Mouse (Mus musculus): Measurements from ENCODE around the gene Commd2.

Gene Commd2

GRCm38 (mm10) chr3:57651231-57651864, at the start of gene Commd2:
Gene Commd2, minus strand, starts transcription at chr3:57651715.
- peak; percentile 92 for DNase-seq

GRCm38 (mm10) chr3:57696779-57697178, 45.3 kb upstream of the Commd2 start:
- no peak for DNase-seq

DNA sequence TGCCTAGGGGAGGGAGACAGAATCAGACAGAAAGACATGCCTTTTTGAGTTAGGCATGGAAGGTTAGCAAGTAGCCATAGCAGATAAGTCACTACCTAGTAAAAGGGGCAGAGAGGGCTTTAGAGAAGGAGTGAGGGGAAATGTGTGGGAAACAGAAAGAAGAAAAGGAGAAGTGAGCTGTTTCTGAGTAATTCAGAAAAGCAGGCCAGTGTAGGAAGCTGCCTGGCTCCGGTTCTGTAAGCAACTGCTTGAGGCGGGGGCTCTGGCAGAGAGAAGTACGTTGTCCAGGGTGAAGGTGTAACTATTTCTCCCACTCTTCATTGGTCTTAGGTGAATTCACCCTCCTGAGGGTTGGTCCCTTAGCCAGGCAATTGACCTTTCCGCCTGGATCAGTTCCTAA, 44.7 kb upstream of the Commd2 start:
- DNase-seq = no peak

- no peak for DNase-seq
Observed at GRCm38 (mm10) chr3:57692719-57693118, 41.2 kb upstream of the Commd2 start, which contains the start of gene Ankub1. Gene Ankub1, minus strand, starts transcription at chr3:57692799.

- DNase-seq = no peak
Observed at GRCm38 (mm10) chr3:57691772-57692171, 40.3 kb upstream of the Commd2 start.

DNA sequence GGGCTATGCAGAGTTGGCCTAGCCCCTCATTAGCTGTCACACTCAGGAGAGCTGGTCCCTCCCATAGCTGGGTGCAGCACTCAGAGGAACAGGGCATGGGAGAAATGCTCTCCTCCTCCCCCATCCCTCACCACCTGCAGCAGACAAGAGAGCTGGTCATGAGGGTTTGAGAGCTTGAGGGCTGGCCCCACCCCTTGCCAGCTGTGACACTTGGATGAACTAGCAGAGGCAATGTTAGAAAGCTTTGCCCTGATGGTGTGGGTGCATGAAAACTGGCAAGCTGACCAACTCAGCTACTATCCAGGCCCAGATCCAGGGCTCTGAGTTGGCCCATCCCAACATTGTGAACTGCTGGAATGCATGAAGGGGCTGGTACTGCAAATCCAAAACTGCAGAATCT, 26.3 kb upstream of the Commd2 start:
- DNase-seq = no peak

DNA sequence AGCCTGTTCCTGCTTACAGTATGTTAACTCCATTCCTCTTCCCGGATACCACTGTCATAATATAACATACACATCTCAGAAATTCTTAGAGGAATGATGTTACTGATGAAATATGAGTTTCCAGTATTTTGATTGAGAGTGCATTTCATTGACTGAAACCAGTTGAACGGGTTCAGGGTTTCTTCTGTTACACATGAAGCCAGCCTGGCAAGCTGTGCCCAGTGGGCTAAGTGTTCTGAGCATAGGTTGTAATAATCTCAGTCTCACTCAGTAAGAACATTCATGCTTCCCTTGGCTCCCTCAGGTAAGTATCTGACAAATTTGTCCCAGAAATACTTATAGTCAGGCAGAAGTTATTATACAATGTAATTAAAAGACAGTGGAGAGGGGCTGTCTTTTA, 22.6 kb upstream of the Commd2 start:
- no peak for DNase-seq

GRCm38 (mm10) chr3:57673586-57673985, 22.1 kb upstream of the Commd2 start:
- DNase-seq = no peak

DNA sequence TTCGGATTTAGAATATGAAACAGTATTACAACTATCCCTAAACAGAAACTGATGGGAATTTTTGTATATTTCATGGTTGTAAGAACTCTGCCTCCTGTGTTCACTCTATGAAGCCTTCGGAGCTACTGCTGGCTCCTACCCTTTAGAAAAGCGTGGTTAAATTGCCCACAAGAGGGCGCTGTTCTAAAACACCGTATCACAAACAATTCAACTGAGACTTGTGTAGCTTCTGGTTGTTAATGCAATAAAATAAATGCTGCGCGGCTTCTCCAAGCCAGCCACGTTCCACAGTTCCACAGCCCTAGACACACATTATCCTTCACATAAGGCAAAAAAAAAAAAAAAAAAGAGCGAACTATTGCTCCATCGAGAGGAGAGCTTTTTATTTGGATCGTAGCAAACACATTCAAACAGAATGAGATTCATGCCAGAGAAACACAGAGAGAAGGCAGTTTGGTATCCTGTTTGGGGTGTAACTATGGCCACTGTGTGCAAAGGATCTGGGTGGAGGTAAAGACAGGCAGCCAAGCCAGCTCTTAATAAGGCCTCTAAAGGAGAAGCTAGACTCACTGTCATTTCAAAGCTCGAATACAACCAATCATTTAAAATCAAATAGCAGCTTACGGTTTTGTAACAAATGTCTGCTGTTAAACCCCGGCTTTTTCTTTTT, 15.7 kb upstream of the Commd2 start:
- DNase-seq = peak; percentile 69

DNA sequence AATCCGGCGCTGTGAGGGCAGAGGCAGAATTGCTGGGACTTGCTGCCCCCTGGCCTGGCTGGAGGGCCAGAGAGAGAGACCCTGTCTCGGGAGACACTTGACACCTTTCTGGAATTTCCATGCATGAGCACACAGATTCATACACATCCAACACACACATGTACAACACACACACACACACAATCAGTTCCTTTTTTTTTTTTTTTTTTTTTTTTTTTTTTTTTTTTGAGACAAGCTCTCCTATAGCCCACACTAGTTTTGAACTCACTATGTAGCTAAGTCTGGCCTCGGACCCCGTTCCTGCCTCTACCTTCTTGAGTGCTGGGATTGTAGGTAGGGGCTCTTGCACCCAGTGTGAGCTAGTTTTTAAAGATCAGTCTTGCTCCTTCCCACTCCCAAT, 14.4 kb upstream of the Commd2 start:
- DNase-seq = no peak

DNA sequence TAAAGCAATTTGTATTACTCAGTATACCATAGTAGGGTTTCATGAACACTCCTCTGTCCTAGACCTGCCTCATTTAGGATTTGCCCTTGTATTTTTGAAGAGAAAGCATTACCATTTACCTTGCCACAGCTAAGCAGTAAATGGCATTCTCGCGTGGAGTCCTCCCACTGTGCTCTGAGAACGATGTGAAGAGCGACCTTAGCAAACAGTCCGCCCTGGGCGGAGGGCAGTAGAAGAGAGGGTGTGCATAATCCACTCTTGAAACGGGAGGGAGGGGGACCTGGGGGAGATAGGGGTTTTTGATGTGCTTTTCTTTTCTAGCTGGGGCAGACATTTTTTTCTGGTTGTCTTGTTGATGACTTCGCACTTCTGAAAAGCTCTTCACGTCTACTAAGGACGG, 13.2 kb upstream of the Commd2 start:
- no peak for DNase-seq

DNA sequence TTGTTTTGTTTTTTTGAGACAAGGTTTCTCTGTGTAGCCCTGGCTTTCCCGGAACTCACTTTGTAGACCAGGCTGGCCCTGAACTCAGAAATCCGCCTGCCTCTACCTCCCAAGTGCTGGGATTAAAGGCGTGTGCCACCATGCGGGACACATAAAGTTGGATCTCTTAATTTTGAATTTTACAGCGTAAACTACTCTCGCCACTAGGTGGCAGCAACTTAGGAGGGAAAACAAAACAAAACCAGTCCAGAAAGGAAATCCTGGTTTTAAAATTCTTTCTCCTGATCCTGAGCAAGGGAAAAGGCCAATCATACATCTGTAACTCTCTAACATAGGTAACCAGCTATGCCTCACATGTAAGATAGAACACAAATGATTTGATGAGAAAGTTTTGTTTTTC, 12.2 kb upstream of the Commd2 start:
- DNase-seq = peak; percentile 36

- DNase-seq = no peak
Observed at GRCm38 (mm10) chr3:57658608-57659007, 7.1 kb upstream of the Commd2 start.

- no peak for DNase-seq
Observed at GRCm38 (mm10) chr3:57653646-57654045, 2.1 kb upstream of the Commd2 start.

GRCm38 (mm10) chr3:57652485-57652884, 970 bp upstream of the Commd2 start:
- no peak for DNase-seq

GRCm38 (mm10) chr3:57651865-57652259, 347 bp upstream of the Commd2 start:
- no peak for DNase-seq

DNA sequence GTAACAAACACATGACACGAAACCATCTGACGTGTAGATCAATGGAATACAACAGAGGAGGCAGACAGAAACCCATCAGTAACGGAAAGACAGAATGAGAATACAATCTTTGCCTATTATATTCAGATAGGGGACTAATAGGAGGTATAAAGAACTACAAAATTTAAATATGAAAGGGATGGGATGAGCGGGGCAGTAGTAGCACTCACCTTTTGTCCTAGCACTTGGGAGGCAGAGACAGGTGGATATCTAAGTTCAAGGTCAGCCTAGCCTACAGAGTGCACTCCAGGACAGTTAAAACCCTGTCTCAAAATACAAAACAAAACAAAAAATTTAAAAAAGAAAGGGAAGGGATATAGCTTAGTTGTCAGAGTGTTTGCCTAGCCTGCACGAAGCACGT, 8.3 kb downstream of the Commd2 start:
- no peak for DNase-seq

DNA sequence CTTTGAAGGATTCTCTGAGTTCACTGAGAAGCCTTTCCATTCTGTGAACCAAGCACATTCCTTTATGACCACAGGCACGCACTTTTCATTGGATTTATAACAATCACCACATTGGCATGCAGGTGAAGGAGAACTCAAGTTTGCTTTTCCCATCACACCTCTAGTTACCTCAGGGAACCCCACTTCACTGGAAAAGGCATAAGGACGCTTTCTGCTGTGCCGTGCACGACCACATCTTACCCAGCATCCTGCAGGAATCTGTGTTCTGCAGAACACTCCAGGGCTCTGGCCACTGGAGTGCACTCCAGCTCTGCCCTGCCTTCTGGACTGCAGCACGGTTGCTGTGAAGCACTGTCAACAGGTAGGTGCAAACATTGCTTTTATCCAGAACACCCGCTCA, 13.9 kb downstream of the Commd2 start:
- DNase-seq = no peak

DNA sequence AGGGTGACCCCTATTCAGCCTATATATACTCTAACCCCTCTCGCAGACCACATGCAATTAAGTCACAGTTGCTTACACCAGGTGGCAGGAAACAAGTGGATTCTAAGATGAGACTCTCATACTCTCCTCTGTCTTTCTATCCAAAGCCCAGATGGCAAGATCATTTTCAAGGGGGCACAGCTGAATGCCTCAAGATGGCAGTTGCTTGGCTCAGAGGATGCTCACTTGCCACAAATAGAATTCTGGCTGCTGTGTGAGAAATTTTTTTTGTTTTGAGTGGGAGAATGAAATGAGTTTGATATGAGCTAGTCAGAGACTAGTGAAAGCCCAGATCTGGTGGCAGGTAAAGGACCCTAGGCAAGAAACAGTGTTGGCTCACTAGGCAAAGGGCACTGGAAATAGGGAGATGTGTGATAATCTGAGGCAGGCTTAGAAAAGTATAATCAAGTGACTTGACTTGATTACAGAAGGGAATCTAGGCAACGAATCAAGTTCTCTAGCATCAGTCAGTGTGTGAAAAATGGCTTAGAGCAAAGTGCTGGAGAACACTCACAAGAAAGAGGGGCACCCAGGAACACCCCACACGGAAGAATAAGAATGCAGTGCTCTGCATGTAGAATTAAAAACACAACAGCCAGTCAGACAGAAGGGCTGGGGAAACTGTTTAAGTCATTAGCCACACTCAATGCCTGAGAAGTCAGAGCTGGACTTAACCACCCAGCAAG, 16.6 kb downstream of the Commd2 start:
- DNase-seq = no peak

- no peak for DNase-seq
Observed at GRCm38 (mm10) chr3:57626954-57627513, 24.5 kb downstream of the Commd2 start.

GRCm38 (mm10) chr3:57625275-57625997, 26.1 kb downstream of the Commd2 start:
- DNase-seq = peak; percentile 32

GRCm38 (mm10) chr3:57619718-57620117, 31.8 kb downstream of the Commd2 start:
- DNase-seq = no peak

- no peak for DNase-seq
Observed at GRCm38 (mm10) chr3:57615652-57616051, 35.9 kb downstream of the Commd2 start.
